Mouse (Mus musculus) hindbrain, embryonic 12.5 days (tissue): ENCODE data around the gene Elavl4. TPM values are rescaled to one million over a fixed set of nuclear protein-coding genes. Genes with fewer than 3 reads are reported as not detected.

Source experiments
- ATAC-seq: fragments of 200-750 bp; cut with Nextera tagmentation; 2 replicates; pipeline ENCODE4 v1.8.0; 2017; ENCODE audit warnings: moderate TSS enrichment; ENCODE audit not compliant: low FRiP score
- H3K27ac ChIP-seq: fragments of 300-500 bp; sonication (generic); 2 replicates; pipeline ENCODE4 v1.5.1; 2016; ENCODE audit warnings: mild to moderate bottlenecking
- H3K27me3 ChIP-seq: fragments of 300-500 bp; sonication (generic); 2 replicates; pipeline ENCODE4 v1.6.1; 2016; ENCODE audit warnings: mild to moderate bottlenecking
- H3K36me3 ChIP-seq: fragments of 300-500 bp; sonication (generic); 2 replicates; pipeline ENCODE4 v1.6.1; 2016; ENCODE audit warnings: mild to moderate bottlenecking
- H3K4me1 ChIP-seq: fragments of 300-500 bp; sonication (generic); 2 replicates; pipeline ENCODE4 v1.6.1; 2016
- H3K4me2 ChIP-seq: fragments of 300-500 bp; sonication (generic); replicated peaks from 2 replicates; pipeline ENCODE4 v1.6.1; 2016; ENCODE audit warnings: mild to moderate bottlenecking
- H3K4me3 ChIP-seq: fragments of 300-500 bp; sonication (generic); 2 replicates; pipeline ENCODE4 v1.5.1; 2016; ENCODE audit warnings: mild to moderate bottlenecking
- H3K9ac ChIP-seq: fragments of 300-500 bp; sonication (generic); 2 replicates; pipeline ENCODE4 v1.6.1; 2016; ENCODE audit warnings: mild to moderate bottlenecking, moderate library complexity
- H3K9me3 ChIP-seq: fragments of 300-500 bp; sonication (generic); replicated peaks from 2 replicates; pipeline ENCODE4 v1.6.1; 2016; ENCODE audit warnings: mild to moderate bottlenecking
- WGBS: fragments of 180-500 bp; shearing (Covaris S2); methylation state at CpG from one replicate; pipeline ENCODE4 v1.1.7; 2016; 5-methylcytosine and 5-hydroxymethylcytosine counted together
- polyA plus RNA-seq: library from polyadenylated mRNA; unstranded; fragments of >200 nt; fragmentation: Nextera tagmentation; extraction: Ambion mirVana; gene quantifications from 2 replicates; pipeline ENCODE4 v1.2.1, GENCODE M21; 2016

The Elavl4 gene
- 280 and 297 TPM in 2 replicates for polyA plus RNA-seq

GRCm38 (mm10) chr4:110351178-110352000, at the start of gene Elavl4:
Elavl4 (minus strand) TSS chr4:110351909.
- Histone ChIP-seq H3K27ac (peak within 1 kb of the TSS; percentile 86), H3K9me3 (no peaks in the 10 kb centered on the region), H3K36me3 (no peaks in the 10 kb centered on the region), H3K4me2 (peak within 1 kb of the TSS; percentile 64), H3K27me3 (no peaks in the 10 kb centered on the region), H3K9ac (peak within 1 kb of the TSS; percentile 77), H3K4me1 (0 out of 2 replicates have a peak, but pooled peaks cover 2% of the 10 kb centered on the region), H3K4me3 (peak within 1 kb of the TSS; percentile 68)
- under 1% methylated on average over 73 of the region's 75 CpGs for WGBS
- ATAC-seq = peak; percentile 97

- H3K4me3 ChIP-seq = peak within 1 kb of the TSS; percentile 50
- H3K27me3 ChIP-seq = no peaks in the 10 kb centered on the region
- H3K4me2 ChIP-seq = peak within 1 kb of the TSS; percentile 67
- no peaks in the 10 kb centered on the region for H3K9me3 ChIP-seq
- ATAC-seq = peak; percentile 99
- peaks cover 12% of the 10 kb centered on the region for H3K4me1 ChIP-seq
- H3K27ac ChIP-seq = no peak within 1 kb of the TSS
- under 1% methylated on average over 27 of the region's 27 CpGs for WGBS
- peak within 1 kb of the TSS; percentile 52 for H3K9ac ChIP-seq
- no peaks in the 10 kb centered on the region for H3K36me3 ChIP-seq
Measured at GRCm38 (mm10) chr4:110397618-110398045, 45.9 kb upstream of the Elavl4 start, which contains the start of gene Agbl4. Agbl4 (plus strand) TSS chr4:110397661.

GRCm38 (mm10) chr4:110396221-110396620, 44.5 kb upstream of the Elavl4 start:
- no peak overlapping the region for H3K9ac ChIP-seq
- H3K4me1 ChIP-seq = peaks cover 12% of the 10 kb centered on the region
- no peaks in the 10 kb centered on the region for H3K36me3 ChIP-seq
- no peak overlapping the region for H3K27ac ChIP-seq
- H3K4me2 ChIP-seq = no peak overlapping the region
- no peak overlapping the region for H3K4me3 ChIP-seq
- no peaks in the 10 kb centered on the region for H3K27me3 ChIP-seq
- WGBS = 81% methylated on average over 5 of the region's 5 CpGs
- no peak for ATAC-seq
- no peaks in the 10 kb centered on the region for H3K9me3 ChIP-seq

GRCm38 (mm10) chr4:110360568-110360967, 8.9 kb upstream of the Elavl4 start:
- 60% methylated on average over 2 of the region's 2 CpGs for WGBS
- H3K9ac ChIP-seq = no peak overlapping the region
- H3K4me1 ChIP-seq = no peaks in the 10 kb centered on the region
- no peak overlapping the region for H3K27ac ChIP-seq
- H3K36me3 ChIP-seq = no peaks in the 10 kb centered on the region
- H3K27me3 ChIP-seq = no peaks in the 10 kb centered on the region
- H3K9me3 ChIP-seq = no peaks in the 10 kb centered on the region
- H3K4me2 ChIP-seq = no peak overlapping the region
- ATAC-seq = peak; percentile 54; the same call in 1 of the 2 replicates
- no peak overlapping the region for H3K4me3 ChIP-seq

- peak overlapping the region; percentile 64 for H3K4me2 ChIP-seq
- H3K4me1 ChIP-seq = 0 out of 2 replicates have a peak, but pooled peaks cover 2% of the 10 kb centered on the region
- no peaks in the 10 kb centered on the region for H3K9me3 ChIP-seq
- peak; percentile 23 for ATAC-seq
- no peaks in the 10 kb centered on the region for H3K36me3 ChIP-seq
- no peaks in the 10 kb centered on the region for H3K27me3 ChIP-seq
- WGBS = 4% methylated on average over 5 of the region's 5 CpGs
- H3K9ac ChIP-seq = peak overlapping the region; percentile 77
- H3K4me3 ChIP-seq = peak overlapping the region; percentile 68
- peak overlapping the region; percentile 86 for H3K27ac ChIP-seq
Measured at GRCm38 (mm10) chr4:110352001-110352369, 276 bp upstream of the Elavl4 start.

- no peaks in the 10 kb centered on the region for H3K27me3 ChIP-seq
- peak overlapping the region; percentile 64 for H3K4me2 ChIP-seq
- no peaks in the 10 kb centered on the region for H3K36me3 ChIP-seq
- H3K4me3 ChIP-seq = peak overlapping the region; percentile 68
- peak overlapping the region; percentile 86 for H3K27ac ChIP-seq
- WGBS = 9% methylated on average over 6 of the region's 6 CpGs
- no peaks in the 10 kb centered on the region for H3K9me3 ChIP-seq
- 0 out of 2 replicates have a peak, but pooled peaks cover 2% of the 10 kb centered on the region for H3K4me1 ChIP-seq
- ATAC-seq = peak; percentile 2; the same call in 1 of the 2 replicates
- peak overlapping the region; percentile 77 for H3K9ac ChIP-seq
Measured at GRCm38 (mm10) chr4:110350856-110351177, 892 bp downstream of the Elavl4 start.

GRCm38 (mm10) chr4:110323912-110324311, 27.8 kb downstream of the Elavl4 start:
- H3K4me3 ChIP-seq = no peak overlapping the region
- H3K4me1 ChIP-seq = no peaks in the 10 kb centered on the region
- ATAC-seq = no peak
- 61% methylated on average over 3 of the region's 3 CpGs for WGBS
- H3K4me2 ChIP-seq = no peak overlapping the region
- no peak overlapping the region for H3K9ac ChIP-seq
- no peaks in the 10 kb centered on the region for H3K36me3 ChIP-seq
- no peaks in the 10 kb centered on the region for H3K9me3 ChIP-seq
- H3K27ac ChIP-seq = no peak overlapping the region
- H3K27me3 ChIP-seq = no peaks in the 10 kb centered on the region

- H3K9me3 ChIP-seq = no peaks in the 10 kb centered on the region
- H3K27me3 ChIP-seq = no peaks in the 10 kb centered on the region
- no peak overlapping the region for H3K4me3 ChIP-seq
- 5% methylated on average over 1 of the region's 1 CpGs for WGBS
- no peaks in the 10 kb centered on the region for H3K36me3 ChIP-seq
- H3K27ac ChIP-seq = no peak overlapping the region
- ATAC-seq = 0 out of 2 replicates have a peak, but pooled peaks have one; percentile 43
- H3K4me1 ChIP-seq = peaks cover 2% of the 10 kb centered on the region; the same call in 1 of the 2 replicates
- H3K9ac ChIP-seq = no peak overlapping the region
- H3K4me2 ChIP-seq = no peak overlapping the region
Measured at GRCm38 (mm10) chr4:110312126-110312525, 39.6 kb downstream of the Elavl4 start.

GRCm38 (mm10) chr4:110306972-110307371, 44.7 kb downstream of the Elavl4 start:
- no peak for ATAC-seq

GRCm38 (mm10) chr4:110306559-110306958, 45.1 kb downstream of the Elavl4 start:
- Histone ChIP-seq H3K4me3 (no peak overlapping the region), H3K27ac (no peak overlapping the region), H3K4me1 (no peaks in the 10 kb centered on the region), H3K9ac (no peak overlapping the region), H3K9me3 (no peaks in the 10 kb centered on the region), H3K4me2 (no peak overlapping the region), H3K36me3 (no peaks in the 10 kb centered on the region), H3K27me3 (no peaks in the 10 kb centered on the region)
- 80% methylated on average over 11 of the region's 11 CpGs for WGBS
- ATAC-seq = no peak

More at GRCm38 (mm10) chr4:110306972-110307371, 44.7 kb downstream of the Elavl4 start:
- H3K4me1 ChIP-seq = no peaks in the 10 kb centered on the region
- no peaks in the 10 kb centered on the region for H3K9me3 ChIP-seq
- WGBS = 56% methylated on average over 5 of the region's 5 CpGs
- no peaks in the 10 kb centered on the region for H3K27me3 ChIP-seq
- H3K4me3 ChIP-seq = no peak overlapping the region
- no peak overlapping the region for H3K27ac ChIP-seq
- H3K4me2 ChIP-seq = no peak overlapping the region
- no peak overlapping the region for H3K9ac ChIP-seq
- H3K36me3 ChIP-seq = no peaks in the 10 kb centered on the region

- Histone ChIP-seq H3K36me3 (no peaks in the 10 kb centered on the region), H3K4me2 (no peak overlapping the region), H3K4me1 (peaks cover 11% of the 10 kb centered on the region), H3K27me3 (no peaks in the 10 kb centered on the region), H3K4me3 (no peak overlapping the region), H3K27ac (no peak overlapping the region), H3K9me3 (no peaks in the 10 kb centered on the region), H3K9ac (no peak overlapping the region)
- no peak for ATAC-seq
- 91% methylated on average over 3 of the region's 3 CpGs for WGBS
Measured at GRCm38 (mm10) chr4:110295793-110296192, 55.9 kb downstream of the Elavl4 start.

- ATAC-seq = no peak
- no peaks in the 10 kb centered on the region for H3K9me3 ChIP-seq
- WGBS = 73% methylated on average over 5 of the region's 5 CpGs
- H3K4me2 ChIP-seq = no peak overlapping the region
- no peaks in the 10 kb centered on the region for H3K36me3 ChIP-seq
- H3K27me3 ChIP-seq = no peaks in the 10 kb centered on the region
- H3K27ac ChIP-seq = no peak overlapping the region
- H3K4me3 ChIP-seq = no peak overlapping the region
- H3K4me1 ChIP-seq = peaks cover 17% of the 10 kb centered on the region
- no peak overlapping the region for H3K9ac ChIP-seq
Measured at GRCm38 (mm10) chr4:110293238-110293637, 58.5 kb downstream of the Elavl4 start.
